Mouse (Mus musculus) natural killer cell, adult 2 months (primary cell): Measurements from ENCODE around the gene Rapgef5.

Experiments
- DNase-seq, 2 experiments: peaks; one replicate each; pipeline ENCODE4 v3.0.0; 2022; ENCODE audit warnings: low spot score in 2 of 2

Rapgef5 gene

DNA sequence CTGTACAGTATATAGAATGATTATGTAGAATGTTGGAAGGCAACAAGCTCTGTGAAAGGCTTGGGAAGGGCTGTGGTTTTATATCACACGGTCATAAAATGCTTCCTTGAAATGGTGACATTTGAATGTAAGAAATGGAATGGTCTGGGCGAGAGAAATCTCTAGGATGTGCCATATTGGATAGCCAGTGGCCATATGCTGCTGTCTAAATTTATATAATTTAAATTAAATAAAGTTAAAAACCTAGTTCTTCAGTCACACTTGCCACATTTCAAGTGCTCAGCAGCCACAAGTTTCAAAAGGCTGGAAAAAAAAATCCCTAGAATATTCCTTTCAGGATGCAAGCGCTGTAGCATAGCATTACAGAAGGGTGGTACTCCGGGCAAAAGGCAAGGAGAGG is 14.8 kb downstream of the Rapgef5 start:
- DNase-seq, result no peak

DNA sequence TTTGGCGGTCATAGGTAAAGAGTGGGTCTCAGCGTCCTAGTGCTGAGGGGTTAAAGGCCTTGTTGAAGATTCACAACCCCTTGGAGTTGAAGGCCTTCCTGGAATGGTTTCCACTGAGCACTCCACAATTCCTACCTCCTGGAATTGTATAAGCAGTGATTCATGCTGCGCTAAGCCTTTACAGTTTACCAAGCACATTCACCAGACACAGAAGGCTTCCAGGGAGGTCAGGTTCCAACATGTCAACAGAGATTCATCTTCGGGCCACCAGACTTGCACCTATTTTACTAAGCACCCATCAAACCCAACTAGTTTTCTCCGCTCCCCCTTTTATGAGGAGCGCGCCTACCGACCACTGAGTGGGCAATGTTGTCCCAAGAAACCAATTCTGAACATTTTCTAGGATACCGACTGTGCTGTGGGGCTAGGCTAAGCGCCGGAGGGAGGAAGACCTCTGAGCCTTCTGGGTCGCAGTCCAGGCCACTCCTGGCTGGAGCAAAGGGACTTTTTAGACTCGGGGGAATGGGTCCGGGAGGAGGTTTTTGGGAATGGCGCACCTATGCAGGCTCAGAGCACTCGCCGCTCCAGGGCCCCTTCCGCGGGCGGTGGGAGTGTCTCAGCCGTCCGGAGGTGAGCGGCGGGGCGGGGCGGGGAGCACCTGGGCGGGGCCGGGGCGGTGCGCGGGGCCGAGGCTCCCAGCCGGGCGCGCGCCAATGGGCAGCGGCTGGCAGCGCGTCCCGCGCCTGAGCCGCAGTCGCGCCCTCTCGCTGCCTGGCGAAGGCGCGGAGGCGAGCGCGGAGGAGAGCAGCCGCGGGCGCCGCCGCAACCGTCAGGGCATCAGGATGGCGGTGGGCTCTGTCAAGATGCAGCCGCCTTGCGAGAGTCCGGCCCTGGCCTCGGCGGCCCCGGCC is 17.2 kb downstream of the Rapgef5 start:
- DNase-seq, result peak in 1 of 2 experiments; percentile 11

DNA sequence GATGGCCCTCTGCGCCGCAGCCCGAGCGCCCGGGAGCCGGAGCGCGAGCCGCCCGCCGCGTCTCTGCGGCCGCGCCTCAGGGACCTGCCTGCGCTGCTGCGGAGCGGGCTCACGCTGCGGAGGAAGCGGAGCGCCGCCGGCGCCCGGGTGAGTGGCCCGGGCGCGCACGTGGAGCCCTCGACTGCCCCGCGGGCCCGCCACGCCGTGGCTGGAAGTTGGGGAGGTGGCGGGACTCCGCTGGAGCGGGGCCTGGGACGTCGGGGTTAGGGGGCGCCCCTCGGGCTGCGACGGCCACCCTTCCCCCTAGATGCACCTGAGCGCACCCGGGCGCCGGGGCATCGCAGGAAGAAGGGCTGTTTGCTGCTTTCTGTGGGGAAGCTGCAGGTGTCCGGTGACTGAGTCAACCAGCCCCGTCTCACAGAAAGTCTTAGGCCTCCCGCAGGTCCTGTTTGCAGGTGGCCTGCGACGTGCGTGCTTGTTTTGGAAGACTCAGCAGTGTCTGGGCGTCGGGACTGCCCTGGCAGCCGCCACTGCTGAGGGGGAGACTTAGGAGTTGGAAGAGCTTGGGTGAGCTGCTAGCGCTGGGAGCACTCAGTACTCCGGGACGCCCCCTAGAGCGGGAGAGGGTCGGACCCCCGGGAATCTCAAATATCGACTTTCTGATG is 17.9 kb downstream of the Rapgef5 start:
- peak in 1 of 2 experiments; percentile 34 for DNase-seq

DNA sequence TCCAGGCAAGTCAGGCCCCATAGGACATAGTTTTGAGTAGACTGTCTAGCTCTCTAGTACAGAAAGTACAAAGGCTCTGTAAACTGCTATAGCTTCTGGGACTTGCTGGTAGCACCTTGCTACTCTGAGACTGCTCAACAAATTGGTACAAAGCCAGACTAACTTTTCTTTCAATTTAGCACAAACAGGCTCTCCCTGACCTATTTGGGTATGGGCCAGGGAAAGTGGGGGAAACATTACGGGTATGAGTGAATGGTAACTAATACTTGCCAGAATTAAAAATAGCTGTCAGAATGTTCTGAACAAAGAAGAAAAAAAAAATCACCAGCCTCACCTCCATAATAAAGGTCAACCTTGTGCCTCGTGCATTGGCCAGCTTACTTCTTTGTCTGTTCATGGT is 24.1 kb downstream of the Rapgef5 start:
- DNase-seq, result no peak

DNA sequence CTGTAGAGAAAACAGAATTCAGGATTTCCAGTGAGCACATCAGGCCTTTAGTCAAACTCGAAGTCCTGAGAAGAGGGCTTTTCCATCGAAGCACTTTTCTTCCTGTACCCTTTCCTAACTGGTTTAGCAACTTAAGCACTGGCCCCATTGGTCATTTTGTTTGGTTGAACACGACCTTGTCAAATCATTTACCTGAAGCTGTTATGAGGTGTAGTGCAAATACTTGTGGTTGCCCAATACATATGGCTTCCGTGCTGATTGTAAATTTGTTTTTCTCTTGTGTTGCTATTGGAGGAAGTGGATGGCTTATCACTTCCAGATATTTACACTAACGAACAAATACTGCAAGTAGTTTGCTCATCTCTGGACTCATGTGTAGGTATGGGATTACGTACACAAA is 29.0 kb downstream of the Rapgef5 start:
- no peak for DNase-seq

DNA sequence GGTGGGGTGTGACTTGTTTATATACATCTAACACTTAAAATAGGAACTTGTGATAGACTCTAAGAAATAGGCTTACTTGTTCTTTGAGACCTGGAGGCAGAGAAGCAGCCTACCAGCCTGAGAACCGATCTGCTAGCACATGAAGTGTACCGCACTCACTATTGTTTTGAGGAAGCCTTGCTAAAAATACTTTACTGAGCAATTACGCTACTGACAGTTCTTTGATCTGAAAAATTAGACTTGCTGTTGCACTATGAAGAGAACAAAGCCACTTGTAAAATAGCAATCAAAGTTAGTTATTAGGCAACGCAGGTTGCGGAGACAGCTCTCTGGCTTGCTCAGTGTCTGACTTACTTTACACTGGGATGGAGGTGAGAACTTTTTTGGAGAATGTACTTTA is 37.1 kb downstream of the Rapgef5 start:
- no peak for DNase-seq

DNA sequence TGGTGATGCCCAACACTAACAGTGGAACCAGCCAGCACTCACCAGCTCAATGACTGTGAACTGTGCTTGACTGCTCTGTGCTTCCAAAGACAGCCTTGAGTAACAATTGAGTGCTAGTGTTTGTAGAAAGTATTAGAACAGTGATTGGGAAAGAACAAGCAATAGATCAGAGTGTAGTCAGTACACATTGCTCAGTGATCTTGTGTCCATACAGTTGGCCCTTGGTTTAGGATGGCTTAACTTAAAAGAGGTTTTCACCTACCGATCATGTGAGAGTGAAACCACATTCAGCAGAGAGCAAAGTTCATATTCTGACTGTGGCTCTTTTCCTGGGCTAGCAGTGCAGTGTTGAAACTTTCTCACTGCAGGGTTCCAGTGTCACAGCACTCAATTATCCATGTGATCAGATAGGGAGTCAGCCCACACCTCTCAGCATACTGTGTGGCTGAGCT is 38.4 kb downstream of the Rapgef5 start:
- DNase-seq, result no peak

DNA sequence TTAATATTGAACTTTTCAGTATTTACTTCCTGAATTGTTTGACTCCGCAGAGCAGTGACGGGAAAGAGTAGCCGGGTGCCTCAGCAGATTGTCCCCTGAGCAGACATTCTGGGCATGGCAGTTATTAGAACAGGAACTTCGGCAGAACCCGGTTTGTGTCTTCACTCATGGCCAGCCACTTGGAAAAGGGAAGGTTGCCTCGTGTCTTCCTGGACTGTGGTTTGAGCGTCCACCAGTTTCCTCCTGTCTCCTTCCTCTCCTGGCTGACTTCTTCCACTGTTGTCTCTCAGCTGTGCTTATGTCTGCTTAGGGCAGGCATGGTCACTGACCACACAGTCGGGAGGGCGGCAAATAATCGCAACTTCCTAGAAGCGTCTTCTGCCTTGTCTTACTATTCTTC is 44.2 kb downstream of the Rapgef5 start:
- peak in 1 of 2 experiments; percentile 41 for DNase-seq

DNA sequence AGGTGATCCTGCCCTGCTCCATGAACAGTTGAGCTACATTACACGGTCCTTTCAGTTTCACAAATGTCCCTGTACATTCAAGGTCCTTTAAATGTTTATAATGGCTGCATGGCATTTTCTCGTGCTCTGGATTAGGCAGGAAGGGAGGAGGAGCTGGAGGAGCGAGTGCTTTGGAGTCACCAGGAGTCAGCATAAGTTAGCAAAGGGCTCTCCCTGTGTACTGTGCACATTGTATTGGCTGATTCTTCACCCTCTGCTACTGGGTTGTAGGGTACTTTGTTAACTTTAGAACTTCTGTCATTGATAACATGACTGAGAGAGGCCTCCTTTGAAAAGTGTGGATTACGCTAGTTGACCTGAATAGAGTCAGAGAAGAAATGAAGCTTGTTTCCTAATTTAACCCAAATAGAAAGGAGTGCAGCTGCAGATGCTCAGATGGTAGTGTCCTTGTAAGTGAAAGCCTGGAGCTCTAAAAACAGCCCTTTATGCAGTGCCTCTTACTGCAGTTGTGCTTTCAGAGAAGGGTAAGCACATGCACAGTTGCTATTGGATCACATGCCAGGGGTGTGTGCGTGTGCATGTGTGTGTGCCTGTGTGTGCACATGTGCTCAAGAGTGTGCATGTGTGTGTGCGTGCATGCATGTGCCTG is 45.3 kb downstream of the Rapgef5 start:
- no peak for DNase-seq

DNA sequence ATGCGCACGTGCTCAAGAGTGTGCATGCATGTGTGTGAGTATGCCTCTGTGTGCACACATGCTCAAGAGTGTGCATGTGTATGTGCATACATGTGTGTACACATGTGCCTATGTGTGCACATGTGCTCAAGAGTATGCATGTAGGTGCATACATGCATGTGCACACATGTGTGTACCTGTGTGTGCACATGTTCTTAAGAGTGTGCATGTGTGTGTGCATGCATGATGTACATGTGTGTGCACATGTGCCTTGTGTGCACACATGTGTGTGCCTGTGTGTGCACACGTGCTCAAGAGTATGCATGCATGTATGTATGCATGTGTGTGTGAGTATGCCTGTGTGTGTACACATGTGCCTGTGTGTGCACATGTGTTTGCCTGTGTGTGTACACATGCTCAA is 45.8 kb downstream of the Rapgef5 start:
- DNase-seq, result no peak

DNA sequence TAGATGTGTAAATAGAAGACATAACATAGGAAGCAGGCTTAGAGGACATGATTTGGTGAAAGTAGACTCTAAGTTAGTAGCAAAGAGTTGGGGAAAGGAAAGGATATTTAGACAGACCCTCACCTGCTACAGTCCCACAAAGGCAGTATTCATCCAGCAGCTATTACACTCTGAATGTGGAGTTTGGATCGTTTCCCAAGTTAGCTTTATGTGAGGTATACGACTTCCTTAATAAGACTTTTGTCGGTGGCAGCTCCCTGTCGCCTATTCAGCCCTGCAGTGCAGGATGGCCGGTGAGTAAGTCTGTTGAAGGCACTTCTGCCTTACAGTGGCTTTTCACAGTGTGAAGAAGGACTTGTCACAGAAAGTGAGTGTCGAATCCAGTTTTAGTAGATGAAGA is 47.6 kb downstream of the Rapgef5 start:
- no peak for DNase-seq

DNA sequence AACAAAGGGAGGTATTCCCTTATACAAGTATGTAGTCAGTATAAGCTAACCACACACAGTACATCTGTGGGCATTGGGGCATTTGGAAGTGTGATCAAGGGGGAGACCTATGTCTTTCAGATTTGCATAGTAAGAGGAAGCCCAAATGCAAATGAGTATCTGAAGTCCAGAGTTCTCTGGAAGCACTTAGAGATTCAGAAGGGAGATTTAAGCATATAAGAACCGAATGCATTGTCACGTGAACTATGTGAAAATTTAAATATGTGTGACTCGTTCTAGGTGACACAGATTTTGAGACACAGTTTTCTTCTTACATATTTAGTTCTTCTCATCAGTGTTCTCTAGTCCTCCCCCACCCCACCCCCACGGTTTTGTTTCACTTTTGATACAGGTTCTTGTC is 50.0 kb downstream of the Rapgef5 start:
- peak in 1 of 2 experiments; percentile 38 for DNase-seq

DNA sequence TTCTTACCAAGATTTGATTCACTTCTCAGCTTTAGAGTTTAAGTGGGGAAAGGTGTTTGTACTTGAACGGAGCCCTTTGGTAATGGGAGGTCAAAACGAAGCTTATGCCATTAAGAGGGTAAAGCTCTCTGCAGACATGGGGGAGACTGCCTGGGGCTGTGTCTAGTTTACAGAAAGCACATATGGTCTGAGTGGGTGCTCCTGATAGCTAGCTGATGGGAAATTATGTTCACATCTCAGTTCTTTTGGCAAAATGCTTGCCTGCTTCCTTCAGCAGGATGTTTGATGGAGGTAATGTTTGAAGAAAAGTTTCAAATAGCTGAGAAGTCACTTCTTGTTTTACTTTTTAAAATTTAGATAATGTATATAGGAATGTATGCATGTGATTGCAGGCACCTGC is 53.4 kb downstream of the Rapgef5 start:
- DNase-seq, result no peak

DNA sequence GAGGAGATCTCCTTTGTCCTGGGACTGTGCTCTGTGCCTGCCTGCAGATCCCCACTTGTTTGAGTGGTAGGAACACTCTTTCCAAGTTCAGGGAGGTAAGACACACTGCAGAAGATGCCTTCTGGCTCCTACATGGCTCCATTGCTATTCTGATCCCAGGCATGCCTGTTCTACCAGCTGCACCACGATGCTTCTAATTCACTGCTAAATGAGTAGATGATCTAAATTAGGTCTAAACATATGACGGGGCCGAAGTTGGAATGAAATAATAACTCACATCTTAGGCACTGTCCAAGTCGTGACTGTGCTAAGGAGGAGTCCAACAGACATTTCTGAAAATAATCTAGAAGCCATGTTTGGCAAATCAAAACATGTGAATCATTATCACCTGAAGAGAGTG is 68.0 kb downstream of the Rapgef5 start:
- DNase-seq, result no peak

DNA sequence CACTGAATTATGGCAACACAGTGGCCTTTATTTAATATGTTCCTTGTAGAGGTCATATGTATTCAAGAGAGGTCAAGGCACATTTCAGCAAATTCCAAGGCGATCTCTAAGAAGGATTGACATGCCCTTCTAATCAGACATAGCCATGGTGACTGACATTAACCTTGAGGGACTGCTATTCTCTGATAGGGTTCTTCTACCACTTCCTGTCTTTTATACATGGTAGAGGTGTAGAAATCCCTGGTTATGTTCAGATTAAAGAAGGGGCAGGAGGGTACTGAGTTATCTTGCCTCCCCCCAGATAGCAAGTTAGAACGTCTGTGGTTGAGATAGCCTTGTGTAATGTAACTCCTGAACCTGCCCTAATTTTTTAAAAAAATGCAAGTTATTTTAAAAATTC is 69.1 kb downstream of the Rapgef5 start:
- no peak for DNase-seq

DNA sequence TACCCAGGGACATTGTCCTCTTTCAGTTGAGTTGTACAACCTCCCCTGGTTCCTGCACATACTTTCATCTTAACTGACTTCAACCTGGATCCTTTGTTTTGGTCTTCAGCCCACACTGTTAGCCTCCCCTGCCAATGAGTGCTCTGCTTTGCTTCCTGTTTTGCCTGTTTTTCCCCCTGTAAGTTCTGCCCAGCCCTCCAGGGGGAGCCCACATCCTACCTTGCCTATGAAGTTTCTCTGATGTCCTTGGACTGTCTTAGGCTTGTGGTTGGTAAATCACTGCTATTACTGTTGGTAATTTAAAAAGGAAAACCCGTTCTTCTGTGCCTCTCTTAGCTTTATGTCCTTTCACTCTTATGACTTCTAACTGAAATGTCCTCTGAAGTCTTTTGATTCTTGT is 69.8 kb downstream of the Rapgef5 start:
- peak in 1 of 2 experiments; percentile 64 for DNase-seq

DNA sequence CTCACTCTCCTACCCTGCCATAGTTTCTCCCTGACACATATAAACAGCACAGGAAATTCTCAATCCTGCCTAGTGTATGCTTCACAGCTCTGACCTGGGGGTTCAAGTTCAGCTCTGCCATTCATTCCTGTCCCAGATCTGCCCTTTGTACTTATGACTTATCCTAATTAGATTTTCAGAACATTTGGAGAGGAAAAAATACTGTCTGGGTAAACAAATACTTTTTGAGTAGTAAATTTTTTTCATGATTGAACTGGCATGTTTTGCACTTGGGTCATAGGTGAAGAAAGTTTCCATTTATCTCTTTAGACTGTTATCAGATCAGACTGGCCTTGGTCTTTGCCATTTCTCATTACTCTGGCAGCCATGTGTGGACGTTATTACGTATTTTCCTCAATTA is 72.9 kb downstream of the Rapgef5 start:
- no peak for DNase-seq

DNA sequence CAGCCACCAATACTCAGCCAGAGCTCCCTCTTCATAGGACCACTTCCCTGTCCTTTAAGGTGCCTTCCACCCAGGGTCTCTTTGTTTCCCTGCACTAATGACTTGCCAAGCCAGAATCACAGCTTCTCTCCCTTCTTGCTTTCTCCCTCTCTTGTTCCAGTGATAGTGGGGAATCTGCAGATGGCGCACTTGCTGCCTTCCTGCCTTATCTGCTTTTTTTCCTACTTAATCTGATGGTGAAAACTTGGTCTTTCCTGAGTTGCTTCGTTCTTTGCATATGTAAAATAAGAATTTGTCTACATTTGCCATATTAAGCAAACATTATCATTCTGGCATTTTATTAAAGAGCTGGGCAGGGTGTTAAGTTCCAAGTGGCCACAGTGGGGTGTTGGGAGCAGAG is 75.7 kb downstream of the Rapgef5 start:
- no peak for DNase-seq

DNA sequence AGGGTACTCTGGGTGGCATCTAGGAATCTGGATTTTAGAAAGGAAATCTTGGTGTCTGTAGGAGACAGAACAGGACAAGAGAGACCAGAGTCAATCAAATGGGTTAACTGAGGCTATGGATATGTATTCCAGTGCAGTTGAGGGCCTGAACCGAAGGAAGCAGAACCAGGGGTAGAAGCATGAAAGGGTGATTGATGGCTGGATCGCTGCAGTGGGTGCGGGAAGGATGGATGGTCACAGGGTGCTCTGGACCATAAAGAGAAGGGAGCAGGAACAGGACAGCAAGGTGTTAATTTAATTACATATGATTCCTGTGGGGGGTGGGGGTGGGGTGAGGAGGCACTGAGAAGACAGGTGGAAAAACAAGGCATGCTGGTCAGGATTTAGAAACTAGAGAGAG is 76.3 kb downstream of the Rapgef5 start:
- no peak for DNase-seq

DNA sequence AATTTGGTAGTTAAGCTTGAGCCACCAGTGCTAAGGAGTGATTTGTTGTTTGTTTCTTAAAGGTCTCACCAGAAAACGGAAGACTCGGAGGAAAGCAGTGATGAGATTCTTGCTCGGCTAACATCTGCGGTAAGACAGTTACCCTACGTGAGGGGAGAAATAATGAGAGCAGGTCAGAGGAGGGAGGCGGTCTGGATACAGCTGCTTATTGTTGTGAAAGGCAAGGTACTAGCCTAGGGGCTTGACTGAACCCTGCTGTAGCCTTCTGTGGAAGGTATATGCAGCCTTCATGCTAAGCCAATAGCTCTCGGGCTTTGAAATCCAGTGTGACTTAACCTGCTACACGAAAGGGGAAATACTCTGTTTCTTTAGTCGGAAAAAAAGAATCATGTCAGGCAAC is 78.9 kb downstream of the Rapgef5 start:
- no peak for DNase-seq

DNA sequence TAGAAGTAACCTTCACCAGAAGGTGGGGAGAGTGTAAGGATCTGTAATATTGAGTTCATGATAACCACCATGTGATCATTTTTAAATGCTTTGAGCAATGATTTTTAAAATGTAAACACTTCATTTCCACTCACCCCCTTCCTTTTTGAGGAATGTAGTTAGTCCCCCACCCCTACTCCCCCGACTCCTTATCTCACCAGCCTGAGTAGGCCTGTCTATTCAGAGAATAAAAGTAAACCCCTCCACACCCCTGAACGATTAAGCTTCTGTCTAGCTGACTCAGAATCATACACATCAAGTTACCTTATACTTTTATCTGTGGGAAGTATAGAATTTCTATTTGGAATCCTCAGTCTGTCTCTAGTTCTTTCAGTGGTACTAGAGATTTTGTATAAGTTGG is 81.9 kb downstream of the Rapgef5 start:
- no peak for DNase-seq

DNA sequence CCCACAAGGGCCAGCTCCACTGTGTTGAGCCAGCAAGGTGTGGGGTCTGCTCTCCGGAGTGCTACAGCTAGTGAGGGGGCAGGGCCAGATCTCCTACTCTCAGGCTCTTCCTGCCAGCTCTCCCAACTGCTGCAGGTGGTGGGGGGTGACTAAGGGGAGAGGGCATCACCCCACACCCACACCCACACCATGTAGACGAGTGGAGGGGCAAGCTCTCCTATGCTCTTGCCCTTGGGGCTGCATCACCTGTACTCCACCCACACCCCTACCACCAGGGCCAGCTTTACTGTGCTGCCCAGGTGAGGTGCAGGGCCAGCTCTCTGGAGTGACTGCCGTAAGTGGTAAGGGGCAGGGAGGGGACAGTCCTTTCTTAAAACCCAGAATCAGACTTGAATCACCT is 89.7 kb downstream of the Rapgef5 start:
- no peak for DNase-seq

DNA sequence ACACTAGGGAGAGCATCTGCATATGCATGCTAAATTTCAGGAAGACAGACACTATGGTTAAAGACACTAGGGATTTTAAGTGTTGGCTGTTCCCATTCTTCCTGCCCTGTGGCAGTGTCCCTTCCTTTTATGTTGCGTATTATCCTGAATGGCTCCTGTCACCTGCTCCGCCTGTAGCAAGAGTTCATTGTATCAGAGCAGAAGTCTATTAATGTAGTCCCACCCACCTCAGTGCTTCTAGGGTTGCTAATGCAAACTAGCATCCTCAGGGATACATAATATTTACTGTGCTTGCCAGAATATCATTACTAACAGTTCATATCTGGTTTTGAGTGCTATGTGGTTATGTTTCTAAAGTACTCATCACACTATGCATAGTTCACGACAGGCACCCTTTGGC is 96.4 kb downstream of the Rapgef5 start:
- no peak for DNase-seq
